Mouse (Mus musculus) megakaryocyte progenitor cell, adult 5-6 weeks (primary cell): Measurements from ENCODE around the gene Tceanc. TPM values are rescaled to one million over a fixed set of nuclear protein-coding genes. Genes with fewer than 3 reads are reported as not detected.
"Not testable (repeated sequence)": the region's sequence is repeated elsewhere in the genome, so short reads cannot be mapped to it uniquely, and the experiment has no call there.

Experiments used
- ATAC-seq: replicated peaks from 2 replicates; pipeline ENCODE4 v1.8.0; 2016; ENCODE audit warnings: mild to moderate bottlenecking, moderate TSS enrichment, inconsistent platforms; ENCODE audit not compliant: poor library complexity
- total RNA-seq, 2 experiments: library from RNA; stranded (forward) in 1 of 2; stranded (reverse) in 1 of 2; fragments of 157-497, 149-512 nt in 1 of 2; fragments of 200-1000 nt in 1 of 2; gene quantifications; 2 replicates each; pipeline versions ENCODE4 v1.2.3 to v1.2.4; 2015 to 2017

Tceanc gene
- total RNA-seq (2015) (4.9 and 7.4 TPM in 2 replicates), total RNA-seq (2017) (7.3 and 7.5 TPM in 2 replicates)

DNA sequence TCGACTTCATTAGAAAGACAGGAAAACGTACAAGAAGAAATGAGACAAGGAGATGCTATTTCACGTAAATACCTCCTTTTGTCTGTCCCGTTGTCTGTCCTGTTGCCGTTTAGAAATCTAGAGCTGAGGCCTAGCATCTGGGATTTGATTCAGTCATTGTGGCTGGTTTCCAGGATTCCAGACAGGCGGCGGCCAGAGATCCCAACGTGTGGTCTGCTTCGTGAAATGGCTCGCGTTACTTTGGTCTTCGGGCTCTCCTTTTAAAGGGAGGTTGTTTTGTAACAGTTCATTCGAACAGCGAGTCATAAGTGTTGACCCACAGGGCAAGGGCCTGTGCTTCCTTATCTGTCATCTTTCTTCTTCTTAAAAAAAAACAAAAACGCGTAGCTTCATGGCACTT is at the start of gene Tceanc:
Tceanc (minus strand) TSS at position 223 of the 400 bp plus-strand sequence.
- no peak for ATAC-seq

DNA sequence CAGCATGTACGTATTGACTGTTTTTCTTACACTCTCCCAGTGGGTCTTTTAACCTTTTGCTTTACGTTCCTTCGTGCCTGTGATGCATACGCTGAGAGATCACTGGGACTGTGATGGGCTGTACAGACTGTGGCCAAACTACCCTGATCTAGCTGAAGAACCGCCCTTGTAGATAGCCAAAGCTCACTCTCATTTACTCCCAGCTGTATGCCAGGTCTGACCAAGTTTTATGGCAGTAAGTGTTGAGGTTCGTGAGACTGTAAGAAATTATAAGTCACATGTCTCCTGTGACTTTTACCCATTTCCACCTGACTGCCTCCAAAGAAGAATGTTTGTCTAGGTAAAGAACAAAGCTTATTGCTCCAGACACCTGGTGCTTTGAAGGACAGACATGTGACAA is 47.6 kb upstream of the Tceanc start:
- ATAC-seq, result no peak

DNA sequence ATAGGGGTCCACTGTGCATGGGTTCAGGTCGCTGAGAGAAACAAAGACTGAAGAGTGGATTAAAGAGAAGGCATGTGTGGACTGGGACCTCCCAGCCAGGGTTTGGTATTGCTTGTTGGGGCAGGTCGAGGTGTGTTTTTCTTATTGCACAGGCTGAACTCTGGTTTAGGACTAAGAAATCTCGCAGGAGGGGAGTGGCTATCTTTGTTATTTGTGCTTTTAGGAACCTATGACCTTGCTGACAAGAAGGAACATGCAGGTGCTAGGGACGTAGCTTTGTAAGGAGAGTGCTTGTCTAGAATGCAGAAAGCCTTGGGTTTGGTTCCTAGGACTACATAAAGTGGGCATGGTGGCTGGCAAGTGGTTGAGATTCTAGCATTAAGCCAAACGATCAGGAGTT is 47.0 kb upstream of the Tceanc start:
- ATAC-seq, result no peak

DNA sequence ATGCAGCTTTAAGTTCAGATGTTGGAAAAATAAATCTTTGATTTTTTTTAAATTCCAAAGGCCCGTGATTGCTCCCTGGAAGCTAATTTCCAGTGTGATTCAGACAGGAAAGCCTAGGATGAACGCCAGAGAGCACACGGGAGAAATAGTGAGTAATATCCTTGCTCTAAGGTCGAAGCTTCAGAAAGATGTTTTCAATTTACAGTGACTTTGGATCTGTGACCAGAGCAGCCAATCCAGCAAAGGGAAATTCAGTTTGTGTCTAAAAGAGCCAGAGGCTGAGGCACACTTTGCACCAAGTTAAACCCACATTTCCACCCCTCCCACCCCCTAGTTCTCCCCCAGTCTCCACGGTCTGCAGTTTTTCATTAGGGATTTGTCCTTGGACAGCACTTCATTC is 46.5 kb upstream of the Tceanc start:
- no peak for ATAC-seq

DNA sequence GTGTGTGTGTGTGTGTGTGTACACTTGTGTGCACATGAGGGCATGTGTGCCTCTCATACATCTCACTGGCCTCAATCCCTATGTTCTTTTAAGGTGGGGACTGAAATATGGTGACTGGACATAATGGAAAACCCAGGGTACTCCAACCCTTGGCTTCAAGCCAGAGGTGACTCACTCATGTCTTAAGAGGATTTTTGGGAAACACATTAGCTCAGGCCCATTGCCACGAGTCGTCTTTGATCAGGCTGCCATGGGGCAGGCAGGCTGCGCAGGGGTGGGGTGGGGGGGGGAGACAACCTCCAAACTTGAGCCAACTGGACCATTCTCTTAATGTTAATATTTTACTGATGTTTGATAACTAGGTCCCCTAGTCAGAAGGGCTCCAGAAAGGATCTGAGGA is 41.0 kb upstream of the Tceanc start:
- no peak for ATAC-seq

DNA sequence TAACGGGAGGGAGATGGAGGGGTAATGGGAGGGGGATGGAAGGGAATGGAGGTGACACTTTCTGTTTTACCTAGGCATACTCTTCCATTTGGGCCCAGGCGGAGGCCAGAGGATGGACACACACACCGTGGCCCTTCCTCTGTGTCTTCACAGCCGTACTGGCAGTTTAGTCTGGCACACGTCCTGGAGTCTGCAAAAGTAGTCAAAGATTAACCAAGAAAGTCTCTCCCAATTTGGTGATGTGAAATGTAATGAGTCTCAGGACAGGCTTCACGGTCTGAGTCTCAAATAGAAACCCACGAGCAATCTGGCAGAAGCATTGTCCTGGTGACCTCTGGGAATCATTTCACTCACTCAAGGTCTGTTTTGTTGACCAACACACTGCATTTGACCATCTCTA is 34.0 kb upstream of the Tceanc start:
- no peak for ATAC-seq

DNA sequence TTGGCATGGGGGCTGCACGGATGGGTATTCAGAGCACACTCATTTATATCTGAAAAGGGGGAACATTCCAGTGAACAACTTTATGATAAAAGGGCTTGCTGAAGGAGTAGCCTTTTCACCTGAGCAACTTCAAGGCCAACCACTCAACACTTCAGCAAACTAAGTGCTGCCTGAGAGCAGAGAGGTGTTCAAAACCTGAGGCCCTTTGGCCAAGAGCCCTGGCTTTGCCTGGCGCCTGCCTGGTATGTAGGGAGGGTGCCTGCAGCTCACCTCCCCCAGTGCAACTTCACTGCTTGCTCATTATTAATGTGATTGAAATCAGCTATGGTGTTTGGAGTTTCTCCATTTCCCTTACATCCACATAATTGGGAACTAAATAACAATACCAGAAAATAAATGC is 28.1 kb upstream of the Tceanc start:
- ATAC-seq, result no peak

DNA sequence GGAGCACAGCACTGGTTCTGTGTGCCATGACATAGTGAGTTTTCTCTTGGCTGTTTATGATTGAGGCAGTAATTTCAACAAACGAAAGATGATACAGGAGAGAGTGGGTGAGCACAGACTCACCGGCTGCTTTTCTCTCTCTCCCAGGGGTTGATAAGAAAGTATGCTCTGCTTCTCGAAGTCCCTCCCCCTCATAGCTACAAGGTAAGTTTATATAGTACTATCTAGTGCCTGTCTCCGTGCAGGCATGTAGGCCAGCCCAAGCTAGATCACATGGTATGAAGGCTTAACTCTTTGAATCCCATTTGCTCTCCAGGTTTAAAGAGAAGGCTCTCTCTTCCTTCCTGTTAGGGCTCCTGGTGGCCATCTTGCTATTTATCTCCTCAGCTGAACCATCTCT is 16.8 kb upstream of the Tceanc start:
- ATAC-seq, result no peak

DNA sequence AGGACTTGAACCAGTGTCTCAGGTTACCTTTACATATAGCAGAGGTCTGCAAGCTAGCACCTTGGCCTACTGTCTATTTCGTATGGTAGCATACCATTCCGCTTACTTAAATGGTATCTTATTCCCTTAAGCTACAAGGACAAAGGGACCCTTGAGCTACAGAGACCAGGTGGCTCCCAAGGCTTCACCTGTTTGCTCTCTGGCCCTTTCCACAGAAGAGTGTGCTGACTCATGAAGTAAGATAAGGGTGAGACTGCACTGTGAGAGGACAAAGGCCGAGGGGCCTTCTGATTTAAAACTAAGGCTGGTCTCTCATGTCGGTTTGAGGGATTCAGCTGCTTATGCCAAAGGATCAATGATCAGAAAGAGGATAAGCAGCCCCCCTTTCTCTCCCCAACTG is 15.1 kb upstream of the Tceanc start:
- ATAC-seq, result no peak

DNA sequence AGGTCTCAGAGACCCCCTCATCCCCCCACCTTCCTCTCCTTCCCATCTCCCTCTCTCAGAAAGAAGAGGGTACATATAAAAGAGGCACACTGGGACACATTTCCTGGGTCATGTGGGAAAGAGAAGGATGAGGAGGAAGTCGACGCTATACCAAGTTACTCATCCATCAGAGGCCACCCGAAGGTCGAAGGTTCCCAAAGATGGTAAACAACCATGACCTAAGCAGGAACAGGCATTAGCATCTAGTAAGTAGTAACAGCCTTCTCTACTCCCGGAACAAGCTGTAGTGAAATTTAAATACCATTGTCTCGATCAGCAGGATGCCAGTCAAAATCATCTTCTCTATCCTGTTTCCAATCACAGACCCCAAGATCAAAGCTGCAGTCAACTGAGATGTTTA is 13.3 kb upstream of the Tceanc start:
- ATAC-seq, result no peak

DNA sequence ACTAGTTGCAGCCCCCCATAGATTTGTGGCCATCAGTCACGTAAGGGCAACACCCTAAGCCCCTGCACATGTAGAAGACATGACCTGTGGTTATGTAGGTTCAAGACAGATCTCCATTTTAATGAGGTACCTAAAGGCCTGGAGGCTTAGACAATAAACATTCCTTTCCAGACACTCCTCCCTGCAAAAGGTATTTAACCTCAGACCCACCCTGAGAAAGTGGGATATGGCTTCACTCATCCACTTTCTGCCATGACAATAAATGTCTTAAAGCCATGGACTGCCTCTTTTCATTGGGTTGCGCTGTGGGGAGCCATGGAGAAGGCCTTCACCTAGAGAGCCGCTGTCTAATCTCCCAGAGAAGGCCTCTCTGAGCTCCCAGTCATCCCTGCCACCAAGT is 9.8 kb upstream of the Tceanc start:
- no peak for ATAC-seq

DNA sequence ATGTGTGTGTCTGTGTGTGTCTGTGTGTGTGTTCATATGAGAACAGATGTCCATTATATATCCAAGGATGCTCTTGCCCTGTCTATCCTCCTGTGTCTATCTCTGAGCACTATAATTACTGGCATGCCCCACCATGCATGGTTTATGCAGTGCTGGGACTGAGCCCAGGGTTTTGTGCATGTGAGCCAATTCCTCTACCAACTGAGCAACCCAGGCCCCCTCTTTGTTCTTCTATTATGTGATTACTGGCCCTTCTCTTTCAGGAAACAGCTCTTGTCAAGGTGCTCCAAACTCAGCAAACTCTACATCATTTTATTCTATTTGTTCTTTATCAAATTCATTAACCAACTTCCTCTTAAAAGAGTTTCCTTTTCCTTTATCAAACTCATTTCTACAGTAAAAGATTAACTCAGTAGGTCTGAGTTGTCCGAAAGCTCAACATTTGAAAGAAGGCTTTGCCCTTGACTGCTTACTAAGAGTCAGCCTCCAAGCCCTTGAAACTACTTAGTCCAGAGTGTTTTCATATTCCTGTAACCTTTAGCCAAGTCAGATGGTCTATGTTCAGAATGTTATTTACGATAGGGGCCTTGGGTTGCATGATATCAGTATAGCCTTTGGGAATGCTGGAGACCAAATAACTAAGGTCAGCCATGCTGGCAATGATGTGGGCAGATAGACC is 7.4 kb upstream of the Tceanc start:
- ATAC-seq, result no peak

DNA sequence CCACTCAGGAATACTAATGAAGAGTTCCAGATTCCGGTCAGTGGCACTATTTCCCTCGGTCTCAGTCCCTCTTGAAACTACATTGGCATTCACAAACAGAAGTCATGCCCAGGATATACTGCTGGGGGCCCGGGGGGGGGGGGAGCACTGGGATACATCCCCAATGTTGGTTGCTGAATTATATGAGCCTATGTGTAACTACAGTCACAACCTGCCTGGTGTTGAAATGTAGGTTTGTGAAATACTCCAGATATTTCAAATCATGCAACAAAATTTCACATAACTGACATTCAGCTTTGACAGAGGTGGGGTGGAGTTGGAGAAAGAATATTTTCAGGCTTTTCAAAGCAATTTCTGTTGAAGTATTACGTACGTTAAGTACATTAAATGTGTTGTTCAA is 2.4 kb upstream of the Tceanc start:
- ATAC-seq, result peak; percentile 69

DNA sequence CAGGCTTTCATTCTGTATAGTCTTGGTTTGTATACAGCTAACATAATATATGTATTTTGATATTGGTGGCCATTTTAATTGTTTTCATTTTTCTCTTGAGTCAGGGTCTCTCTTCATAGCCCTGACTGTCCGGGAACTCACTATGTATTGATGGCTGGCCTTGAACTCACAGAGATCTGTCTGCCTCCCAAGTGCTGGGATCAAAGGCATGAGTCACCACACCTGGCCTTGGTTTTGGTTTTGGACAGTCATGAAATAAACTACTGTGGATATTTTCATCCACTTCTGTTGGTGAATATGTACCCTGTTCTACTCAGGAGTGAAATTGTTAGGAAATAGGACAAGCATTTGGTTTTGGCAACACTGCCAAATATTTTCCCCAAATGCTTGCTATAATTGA is 1.7 kb downstream of the Tceanc start:
- ATAC-seq, result no peak

DNA sequence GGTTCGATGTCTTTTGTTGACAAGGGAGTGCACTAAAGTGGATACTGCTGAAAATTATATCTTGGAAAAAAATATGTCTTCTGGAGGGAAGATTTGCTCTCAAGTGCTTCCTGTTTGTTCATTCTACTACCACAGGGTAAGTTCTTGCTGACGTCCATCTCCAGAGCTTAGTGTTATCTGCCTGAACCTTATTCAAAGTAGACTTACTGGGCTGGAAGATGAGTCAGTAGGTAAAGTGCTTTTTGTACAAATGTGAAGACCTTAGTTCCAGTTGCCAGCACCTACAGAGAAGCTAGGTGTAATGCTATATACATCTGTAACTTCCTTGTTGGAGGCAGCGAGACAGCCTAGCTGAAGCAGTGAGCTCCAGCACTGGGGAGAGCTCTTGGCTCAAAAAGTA is 2.4 kb downstream of the Tceanc start:
- ATAC-seq, result peak; percentile 20; the same call in 1 of the 2 replicates

DNA sequence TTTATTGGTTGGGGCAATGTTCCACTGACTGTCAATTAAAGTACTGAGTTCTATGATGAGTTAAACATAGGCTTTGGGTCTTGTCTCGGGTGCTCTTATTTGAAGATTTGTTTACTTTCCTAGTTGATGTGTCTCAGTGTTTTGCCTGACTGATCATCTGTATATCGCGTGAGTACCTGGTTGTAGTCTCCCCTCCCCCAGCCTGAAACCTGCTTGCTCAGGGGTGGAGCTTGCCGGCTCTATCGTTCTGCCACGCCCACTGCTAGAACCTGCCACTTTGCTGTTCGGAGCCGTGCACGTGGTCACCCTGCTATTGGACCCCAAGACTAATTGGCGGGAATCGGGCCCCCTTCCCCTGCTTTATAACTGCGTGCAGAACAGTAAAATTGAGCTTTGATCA is 4.3 kb downstream of the Tceanc start:
- not testable (repeated sequence) for ATAC-seq

DNA sequence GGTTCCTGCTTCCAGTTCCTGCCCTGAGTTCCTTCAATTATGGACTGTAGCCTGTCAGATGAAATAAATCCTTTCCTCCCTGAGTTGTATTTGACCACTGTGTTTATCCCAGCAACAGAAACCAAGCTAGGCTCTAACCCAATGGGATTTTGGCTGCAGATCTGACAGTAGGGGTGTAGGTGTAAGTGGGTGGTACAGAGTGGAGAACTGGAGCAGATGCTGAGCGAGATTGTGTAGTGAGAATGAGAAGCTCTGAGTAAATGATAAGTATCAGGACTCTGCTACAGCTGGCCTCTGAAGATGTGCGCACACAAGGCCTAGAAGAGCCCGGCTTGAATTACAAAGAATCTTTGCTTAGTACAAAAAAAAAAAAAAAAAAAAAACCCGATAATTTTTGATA is 6.3 kb downstream of the Tceanc start:
- ATAC-seq, result no peak

DNA sequence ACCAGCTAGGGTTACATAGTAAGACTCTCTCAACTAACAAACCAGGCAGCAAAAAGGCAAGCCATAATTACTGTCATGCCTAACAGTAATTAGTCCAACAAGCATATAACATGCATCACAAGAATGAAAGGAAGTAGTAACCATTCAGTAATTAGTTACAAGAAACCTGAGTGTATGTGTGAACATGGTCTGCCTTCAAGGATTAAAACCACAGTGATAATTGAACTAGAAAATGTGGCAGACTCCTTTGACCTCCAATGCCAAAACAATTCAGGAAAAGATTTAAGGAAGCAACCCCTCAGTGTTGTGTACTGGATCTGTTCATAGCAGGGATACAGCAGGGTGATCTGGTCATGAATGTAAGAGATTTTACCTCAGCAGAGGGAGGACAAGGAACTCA is 7.3 kb downstream of the Tceanc start:
- ATAC-seq, result no peak

DNA sequence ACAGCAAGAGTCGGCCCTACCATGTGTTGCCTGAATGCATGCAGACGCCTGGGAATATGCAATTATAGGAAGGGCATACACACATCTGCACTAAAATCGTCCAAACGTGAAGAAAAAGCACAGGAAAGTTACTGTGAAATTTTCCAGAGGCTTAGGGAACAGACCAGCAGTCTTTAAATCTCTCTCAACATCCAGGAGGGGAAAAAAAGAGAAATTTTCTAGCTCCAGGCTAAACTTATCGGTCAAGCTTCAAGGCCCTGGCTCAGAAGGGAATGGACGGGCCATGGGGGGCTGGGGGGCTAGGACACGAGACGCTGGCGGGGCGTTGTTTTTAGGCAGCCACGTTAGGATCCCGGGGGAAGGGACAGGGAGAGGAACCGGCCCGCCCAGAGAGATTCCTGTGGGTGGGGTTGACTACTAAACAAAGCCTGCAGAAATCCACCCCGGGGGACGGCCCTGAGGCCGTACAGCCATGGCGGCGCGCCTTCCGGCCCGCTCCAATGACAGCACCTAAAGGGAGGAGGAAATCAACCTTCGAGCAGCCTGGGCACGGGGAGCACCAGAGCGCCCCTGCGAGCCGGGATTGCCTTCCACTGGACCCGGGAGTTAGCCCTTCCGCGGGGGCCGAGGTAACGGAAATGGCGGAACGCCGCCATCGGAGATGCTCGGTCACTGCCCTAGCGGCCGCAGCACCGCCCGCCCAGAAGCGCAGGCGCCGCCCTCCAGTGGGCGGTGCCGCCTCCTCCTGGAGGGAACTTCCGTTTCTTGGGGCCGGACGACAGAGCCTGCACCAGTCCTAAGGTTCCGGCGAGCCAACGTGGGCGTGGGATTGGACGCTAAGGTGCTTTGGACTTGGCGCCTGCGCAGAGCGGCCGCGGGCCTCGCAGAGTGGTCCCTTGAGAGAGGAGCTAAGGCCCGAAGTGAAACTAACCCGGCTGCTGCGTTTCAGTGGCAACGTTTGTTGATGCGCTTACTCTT is 8.3 kb downstream of the Tceanc start:
- peak; percentile 91 for ATAC-seq

DNA sequence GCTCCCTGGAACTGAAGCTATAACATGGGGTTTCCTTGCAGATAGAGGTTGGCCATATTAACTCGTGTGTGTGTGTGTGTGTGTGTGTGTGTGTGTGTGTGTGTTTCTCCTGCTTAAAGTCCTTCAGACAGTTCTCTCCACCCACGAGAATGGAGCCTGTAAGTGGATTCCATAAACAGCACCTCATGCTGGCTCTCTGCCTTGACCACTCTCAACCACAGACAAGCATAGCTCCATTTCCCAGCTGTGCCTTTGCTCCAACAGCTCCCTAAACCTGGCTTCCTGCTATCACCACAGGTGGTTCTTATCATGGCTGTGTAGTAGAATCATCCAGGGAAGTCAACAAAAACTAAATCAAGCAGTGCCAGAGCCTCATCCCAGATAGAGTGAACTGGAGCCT is 13.9 kb downstream of the Tceanc start:
- ATAC-seq, result no peak

DNA sequence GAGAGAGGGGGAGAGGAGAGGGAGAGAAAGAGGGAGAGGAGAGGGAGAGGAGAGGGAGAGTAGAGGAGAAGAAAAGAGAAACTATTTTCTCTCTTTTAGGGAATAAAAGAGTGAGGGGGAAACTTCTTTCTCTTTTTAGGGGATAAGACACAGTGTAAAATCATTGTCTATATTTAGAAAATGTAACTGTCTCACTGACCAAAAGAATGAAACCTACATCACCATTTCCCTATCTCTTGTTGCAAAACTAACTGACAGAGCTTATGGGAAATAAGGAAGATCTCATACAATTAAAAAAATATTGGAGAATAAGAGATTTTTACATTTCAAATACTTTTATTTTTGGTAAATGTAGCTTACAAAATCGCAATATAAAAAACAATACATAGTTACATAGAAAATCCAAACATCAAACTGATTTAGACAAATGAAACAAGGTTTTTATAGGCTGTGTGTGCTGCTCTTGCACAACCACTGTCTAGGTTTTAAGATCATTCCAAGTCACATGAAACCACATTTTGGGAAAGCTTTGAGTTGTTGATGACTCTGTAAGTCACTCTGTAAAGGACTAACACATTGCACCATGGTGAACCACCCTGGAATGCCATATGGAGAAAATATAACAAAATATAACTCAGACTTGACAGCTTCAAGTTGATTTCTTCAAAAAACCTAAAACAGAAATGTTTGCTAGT is 18.7 kb downstream of the Tceanc start:
- ATAC-seq, result peak; percentile 69

DNA sequence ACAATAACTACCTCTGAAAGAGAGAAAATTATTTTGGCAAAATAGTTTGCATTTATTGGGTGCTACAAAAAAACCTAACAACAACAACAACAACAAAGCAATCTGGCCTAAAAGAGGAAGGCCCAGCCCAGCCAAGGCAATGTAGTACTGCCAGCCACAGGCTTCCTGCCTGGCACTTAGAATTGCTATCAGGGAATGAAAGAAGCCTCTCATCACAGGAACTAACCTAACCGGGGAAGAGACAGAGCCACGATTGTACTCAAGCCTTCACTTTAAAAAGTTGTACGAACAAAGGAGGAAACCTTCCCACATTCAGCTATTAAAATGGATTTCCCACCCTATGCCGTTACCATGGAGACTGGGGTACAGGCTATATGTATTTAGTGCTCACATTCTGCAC is 20.6 kb downstream of the Tceanc start:
- peak; percentile 45 for ATAC-seq
